Mouse (Mus musculus) layer of hippocampus, postnatal 36 days (tissue): ENCODE data around the gene Tesk2. TPM values are rescaled to one million over a fixed set of nuclear protein-coding genes. Genes with fewer than 3 reads are reported as not detected.
"Not testable (repeated sequence)": the region's sequence is repeated elsewhere in the genome, so short reads cannot be mapped to it uniquely, and the experiment has no call there.

Source experiments
- DNase-seq, 2 experiments: peaks; one replicate each; pipeline ENCODE4 v3.0.0; 2022
- total RNA-seq, 2 experiments: library from RNA; stranded (reverse); gene quantifications; 2 replicates each; pipeline ENCODE4 v1.2.3; 2021

Gene Tesk2
- total RNA-seq, 2 experiments from 2014 or later = 4.1 to 5.0 TPM

- DNase-seq = no peak
Measured at GRCm38 (mm10) chr4:116794273-116794672, 73.5 kb downstream of the Tesk2 start.

GRCm38 (mm10) chr4:116796442-116797110, 75.8 kb downstream of the Tesk2 start:
- no peak for DNase-seq

- no peak for DNase-seq
Measured at GRCm38 (mm10) chr4:116799901-116800300, 79.2 kb downstream of the Tesk2 start.

- peak; percentile 88 to 89 for DNase-seq
Measured at GRCm38 (mm10) chr4:116807197-116808129, 86.7 kb downstream of the Tesk2 start, which contains the start of the genes Toe1 and Mutyh. Gene Toe1 (minus strand): TSS chr4:116807640. Gene Mutyh (plus strand): TSS chr4:116807723.

GRCm38 (mm10) chr4:116811012-116811411, 90.3 kb downstream of the Tesk2 start:
- DNase-seq = no peak

GRCm38 (mm10) chr4:116815276-116815675, 94.5 kb downstream of the Tesk2 start:
- no peak for DNase-seq

GRCm38 (mm10) chr4:116817486-116817885, 96.7 kb downstream of the Tesk2 start:
- peak; percentile 69 to 70 for DNase-seq

- DNase-seq = no peak
Measured at GRCm38 (mm10) chr4:116819968-116820901, 99.5 kb downstream of the Tesk2 start.

GRCm38 (mm10) chr4:116820902-116821693, 100.3 kb downstream of the Tesk2 start:
- peak; percentile 60 to 62 for DNase-seq

- DNase-seq = no peak
Measured at GRCm38 (mm10) chr4:116821694-116822016, 100.9 kb downstream of the Tesk2 start, which contains the start of gene Hpdl. Gene Hpdl (minus strand): TSS chr4:116821707.

- DNase-seq = peak; percentile 71 to 76
Measured at GRCm38 (mm10) chr4:116824541-116825004, 103.8 kb downstream of the Tesk2 start.

- DNase-seq = no peak
Measured at GRCm38 (mm10) chr4:116827819-116828218, 107.1 kb downstream of the Tesk2 start.

- no peak for DNase-seq
Measured at GRCm38 (mm10) chr4:116829364-116830069, 108.8 kb downstream of the Tesk2 start.

GRCm38 (mm10) chr4:116830070-116830368, 109.3 kb downstream of the Tesk2 start:
- DNase-seq = no peak

GRCm38 (mm10) chr4:116838999-116839398, 118.3 kb downstream of the Tesk2 start:
- no peak for DNase-seq

GRCm38 (mm10) chr4:116840096-116840495, 119.3 kb downstream of the Tesk2 start:
- DNase-seq = not testable (repeated sequence)

- no peak for DNase-seq
Measured at GRCm38 (mm10) chr4:116840841-116841240, 120.1 kb downstream of the Tesk2 start.

GRCm38 (mm10) chr4:116844324-116844723, 123.6 kb downstream of the Tesk2 start:
- DNase-seq = no peak

- no peak for DNase-seq
Measured at GRCm38 (mm10) chr4:116849901-116850300, 129.2 kb downstream of the Tesk2 start.

- DNase-seq = no peak
Measured at GRCm38 (mm10) chr4:116854286-116854685, 133.5 kb downstream of the Tesk2 start.
